In genomic region chr8:35136643-35137042, GRCm38 (mm10) we compare ENCODE assay signal across 18 mouse cellular contexts.
"Had no signal": no experiment of that assay in that cellular context is flagged by ENCODE, and none has a peak within 500 bp of the region (broad histone marks: within the 10 kb centered on the region; RNA-seq: fewer than 3 reads in every experiment).

No protein-coding gene starts in this region.

- H3K4me1 ChIP-seq: limb, embryonic 12.5 days; limb, embryonic 15.5 days; liver, embryonic 13.5 days; midbrain, embryonic 12.5 days; midbrain, embryonic 15.5 days; neural tube, embryonic 13.5 days had no signal

- ATAC-seq: midbrain, embryonic 15.5 days had no signal

- H3K27me3 ChIP-seq: limb, embryonic 12.5 days; limb, embryonic 15.5 days; liver, embryonic 13.5 days; midbrain, embryonic 12.5 days; midbrain, embryonic 15.5 days; neural tube, embryonic 13.5 days had no signal

- H3K27ac ChIP-seq: limb, embryonic 12.5 days; limb, embryonic 15.5 days; liver, embryonic 13.5 days; midbrain, embryonic 12.5 days; midbrain, embryonic 15.5 days; neural tube, embryonic 13.5 days had no signal

- H3K36me3 ChIP-seq: limb, embryonic 12.5 days; limb, embryonic 15.5 days; liver, embryonic 13.5 days; midbrain, embryonic 12.5 days; midbrain, embryonic 15.5 days; neural tube, embryonic 13.5 days had no signal

- H3K4me2 ChIP-seq: limb, embryonic 12.5 days; limb, embryonic 15.5 days; liver, embryonic 13.5 days; midbrain, embryonic 12.5 days; midbrain, embryonic 15.5 days; neural tube, embryonic 13.5 days had no signal

- H3K4me3 ChIP-seq: limb, embryonic 12.5 days; limb, embryonic 15.5 days; liver, embryonic 13.5 days; midbrain, embryonic 12.5 days; midbrain, embryonic 15.5 days; myocyte; neural tube, embryonic 13.5 days had no signal

- H3K9ac ChIP-seq: limb, embryonic 12.5 days; limb, embryonic 15.5 days; liver, embryonic 13.5 days; midbrain, embryonic 12.5 days; midbrain, embryonic 15.5 days; neural tube, embryonic 13.5 days had no signal

- DNase-seq: kidney, adult 11 months; kidney, adult 8-10 months; kidney, postnatal 14 days; kidney, postnatal 4 days; left cerebral cortex, postnatal 4 days; liver, embryonic 13.5 days; lung, adult 2 months; lung, postnatal 14 days; lung, postnatal 4 days; retina, postnatal 1 day; thymus, adult 18-20 months; thymus, postnatal 36 days had no signal

- H3K9me3 ChIP-seq: limb, embryonic 12.5 days; limb, embryonic 15.5 days; liver, embryonic 13.5 days; midbrain, embryonic 12.5 days; midbrain, embryonic 15.5 days; neural tube, embryonic 13.5 days had no signal
